Mouse (Mus musculus) gastrocnemius, adult 18-20 months (tissue): ENCODE results near the gene Grwd1. TPM values are rescaled to one million over a fixed set of nuclear protein-coding genes. Genes with fewer than 3 reads are reported as not detected.

ENCODE experiments used
- DNase-seq: peaks from one replicate; pipeline ENCODE4 v3.0.0; 2021; ENCODE audit warnings: low spot score
- total RNA-seq, 2 experiments: library from RNA; stranded (reverse); gene quantifications; 2 replicates each; pipeline ENCODE4 v1.2.3; 2021

Grwd1 gene
- total RNA-seq, 2 experiments from 2014 or later: 13.4 to 14.3 TPM

GRCm38 (mm10) chr7:45842950-45843744 lies 12.4 kb upstream of the Grwd1 start:
- DNase-seq: no peak

- DNase-seq: no peak
Observed at GRCm38 (mm10) chr7:45833924-45834323, 3.2 kb upstream of the Grwd1 start.

- no peak for DNase-seq
Observed at GRCm38 (mm10) chr7:45833148-45833790, 2.5 kb upstream of the Grwd1 start.

- DNase-seq: no peak
Observed at GRCm38 (mm10) chr7:45832428-45832827, 1.7 kb upstream of the Grwd1 start.

- no peak for DNase-seq
Observed at GRCm38 (mm10) chr7:45831128-45831525, 383 bp upstream of the Grwd1 start.

- no peak for DNase-seq
Observed at GRCm38 (mm10) chr7:45826631-45827030, 4.1 kb downstream of the Grwd1 start.

GRCm38 (mm10) chr7:45824598-45824997 lies 6.1 kb downstream of the Grwd1 start, which contains the start of gene Kcnj14:
Gene Kcnj14 (minus strand): TSS chr7:45824782.
- DNase-seq: no peak

GRCm38 (mm10) chr7:45820913-45821312 lies 9.8 kb downstream of the Grwd1 start:
- no peak for DNase-seq

GRCm38 (mm10) chr7:45819843-45820242 lies 10.9 kb downstream of the Grwd1 start:
- no peak for DNase-seq

GRCm38 (mm10) chr7:45815984-45816351 lies 14.8 kb downstream of the Grwd1 start:
- DNase-seq: no peak

GRCm38 (mm10) chr7:45815323-45815983 lies 15.3 kb downstream of the Grwd1 start:
- no peak for DNase-seq

- DNase-seq: no peak
Observed at GRCm38 (mm10) chr7:45814841-45815240, 15.9 kb downstream of the Grwd1 start.

- peak; percentile 100 for DNase-seq
Observed at GRCm38 (mm10) chr7:45813787-45814779, 16.7 kb downstream of the Grwd1 start, which contains the start of gene Cyth2. Gene Cyth2 (minus strand): TSS chr7:45814581.

GRCm38 (mm10) chr7:45812921-45813320 lies 17.8 kb downstream of the Grwd1 start:
- DNase-seq: no peak

GRCm38 (mm10) chr7:45809276-45810075 lies 21.3 kb downstream of the Grwd1 start:
- DNase-seq: no peak

- no peak for DNase-seq
Observed at GRCm38 (mm10) chr7:45808471-45808870, 22.3 kb downstream of the Grwd1 start.

- no peak for DNase-seq
Observed at GRCm38 (mm10) chr7:45805941-45806340, 24.8 kb downstream of the Grwd1 start.

GRCm38 (mm10) chr7:45802551-45802950 lies 28.2 kb downstream of the Grwd1 start:
- no peak for DNase-seq

GRCm38 (mm10) chr7:45801348-45801747 lies 29.4 kb downstream of the Grwd1 start:
- DNase-seq: peak; percentile 91

GRCm38 (mm10) chr7:45800546-45801204 lies 30.1 kb downstream of the Grwd1 start:
- no peak for DNase-seq
